In genomic region chr11:108900718-108901488, GRCm38 (mm10) we compare ENCODE assay signal across 8 mouse cellular contexts. TPM values are rescaled to one million over a fixed set of nuclear protein-coding genes. Genes with fewer than 3 reads are reported as not detected.
DNase-seq lines count a peak whose midpoint lies in the region; ATAC-seq lines count a peak whose summit lies in the region.

No protein-coding gene starts in this region.

- WGBS in midbrain, embryonic 16.5 days: 74% methylated on average over 9 of the region's 10 CpGs

- intact Hi-C loops in gastrocnemius, postnatal 36 days (cut with DNase I): no loop called here

- H3K4me3 ChIP-seq in midbrain, embryonic 16.5 days (ENCODE audit: low read depth, low read length): no peak overlapping the region

- no peak overlapping the region for H3K27ac ChIP-seq in midbrain, embryonic 16.5 days (ENCODE audit: low read length)

- H3K4me1 ChIP-seq in midbrain, embryonic 16.5 days (ENCODE audit: control insufficient read depth, insufficient read depth, low read length): no peaks in the 10 kb centered on the region

- H3K9me3 ChIP-seq in midbrain, embryonic 16.5 days (replicated peaks; ENCODE audit: control insufficient read depth, low read length, poor library complexity, severe bottlenecking): no peaks in the 10 kb centered on the region

- H3K4me2 ChIP-seq in midbrain, embryonic 16.5 days (ENCODE audit: low read length): no peak overlapping the region

- DNase-seq in cerebellum, adult 9-11 months: peak; percentile 19
- DNase-seq in cerebellum, adult 11 months: no peak
- DNase-seq in lung, postnatal 10 days: peak; percentile 33
- DNase-seq in lung, postnatal 36 days: no peak
- peak; percentile 40 to 50 for DNase-seq in gastrocnemius, postnatal 36 days
- no peak for DNase-seq in embryo, embryonic 10.5 days (ENCODE audit: low spot score)
- no peak for DNase-seq in embryo, embryonic 10 days (ENCODE audit: low spot score)

- no peaks in the 10 kb centered on the region for H3K36me3 ChIP-seq in midbrain, embryonic 16.5 days (ENCODE audit: control insufficient read depth, insufficient read depth, low read length)

- no peak overlapping the region for H3K9ac ChIP-seq in midbrain, embryonic 16.5 days (ENCODE audit: low read depth, low read length)

- ATAC-seq in midbrain, embryonic 16.5 days: peak; percentile 70; the same call in 1 of the 2 replicates

- H3K27me3 ChIP-seq in midbrain, embryonic 16.5 days (ENCODE audit: control insufficient read depth, insufficient read depth, low read depth, low read length): no peaks in the 10 kb centered on the region

RNA-seq across cellular contexts. Expression of gene Axin2, which starts 19.2 kb away (rescaled TPM):
- total RNA-seq in gastrocnemius, postnatal 36 days (2021): 10 to 100 TPM in 1 of 2 experiments, 1 to 10 TPM in 1; 7.0 to 15.0 TPM
- polyA plus RNA-seq in midbrain, embryonic 16.5 days (2015; fragmentation: Nextera tagmentation; extraction: Ambion mirVana): 9.3 and 11.3 TPM in 2 replicates

Comparison
In these comparisons a context has a peak if more than half of its experiments do, and no peak if none do; other contexts are left out.
1. DNase-seq: peak in cerebellum, adult 9-11 months (single experiment), lung, postnatal 10 days (single experiment) and gastrocnemius, postnatal 36 days (2 of 2); none in cerebellum, adult 11 months (single experiment), lung, postnatal 36 days (single experiment), embryo, embryonic 10.5 days (single experiment) and embryo, embryonic 10 days (single experiment).